Mouse (Mus musculus): ENCODE measurements at regions not wholly inside any gene's neighbourhood (a gene's known extent, or its start where the extent isn't known, plus 50 kb on each side); places are given as distances from the start of the nearest gene placed in this dataset.

DNA sequence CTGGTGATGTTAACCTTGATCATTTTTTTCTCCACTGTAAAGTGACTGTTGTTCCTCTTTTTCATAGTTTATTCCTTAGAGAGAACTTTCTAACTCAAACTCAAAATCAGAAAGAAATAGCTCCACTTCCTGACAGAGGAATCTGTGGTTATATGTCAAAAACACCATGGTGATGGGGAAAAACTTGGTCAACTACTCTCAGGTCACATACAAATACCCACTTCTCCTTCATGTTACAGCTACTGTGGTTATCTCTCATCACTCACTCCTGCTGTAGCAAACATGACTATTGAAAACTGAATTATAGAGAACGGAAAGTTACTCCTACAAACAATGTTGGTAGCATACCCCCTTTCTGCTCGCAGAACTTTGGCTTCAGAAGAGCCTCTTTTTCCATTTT is 127.1 kb upstream of the Cp start:
- Histone ChIP-seq H3K27me3 (ENCODE audit: control insufficient read depth, insufficient read depth, low read length) (no peaks in the 10 kb centered on the region), H3K4me2 (replicated peaks; ENCODE audit: low read depth, low read length) (no peak overlapping the region), H3K4me1 (ENCODE audit: control insufficient read depth, insufficient read depth, low read length) (no peaks in the 10 kb centered on the region), H3K9me3 (ENCODE audit: control insufficient read depth, low read length) (no peaks in the 10 kb centered on the region), H3K36me3 (ENCODE audit: control insufficient read depth, insufficient read depth, low read length) (no peaks in the 10 kb centered on the region), H3K9ac (ENCODE audit: low read depth, low read length) (no peak overlapping the region), H3K27ac (ENCODE audit: low read depth, low read length) (no peak overlapping the region), H3K4me3 (ENCODE audit: low read length) (no peak overlapping the region)
- ATAC-seq (ENCODE audit: low FRiP score, low TSS enrichment): no peak
- 90% methylated on average over 2 of the region's 2 CpGs for WGBS

DNA sequence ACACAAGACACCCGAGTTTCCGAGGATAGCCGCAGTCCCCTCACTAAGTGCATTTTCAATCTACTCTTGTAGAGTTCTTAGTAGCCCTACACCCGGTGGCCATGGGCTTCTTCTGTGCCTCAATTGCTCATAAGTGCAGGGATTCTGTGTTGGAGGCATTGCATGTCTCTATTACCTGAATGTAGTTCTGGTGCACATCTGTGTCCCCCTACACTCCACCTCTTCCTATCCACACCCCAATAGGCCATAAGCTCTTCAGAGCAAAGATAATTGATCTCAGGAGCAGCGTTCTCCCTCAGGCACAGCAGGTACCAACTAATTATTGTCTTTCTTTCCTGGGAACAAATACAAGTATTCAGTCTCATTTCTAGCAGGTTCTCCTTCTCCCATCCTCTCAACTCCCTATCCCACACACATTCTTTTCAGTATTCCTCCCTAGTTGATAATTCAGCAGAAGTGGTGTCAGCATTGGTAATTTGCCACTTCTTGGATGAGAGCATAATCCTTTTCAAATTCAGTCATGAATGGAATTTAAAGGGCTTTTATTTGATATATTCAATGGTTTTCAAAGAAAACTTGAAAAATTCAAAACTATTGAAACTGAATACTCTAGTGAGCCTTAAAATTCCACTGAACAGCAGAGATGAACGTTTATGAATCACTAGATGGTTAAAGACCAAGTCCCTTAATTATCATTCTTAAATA is 108.7 kb upstream of the Cp start:
- no peak for ATAC-seq (ENCODE audit: low FRiP score, low TSS enrichment)
- 84% methylated on average over 6 of the region's 6 CpGs for WGBS
- H3K9ac ChIP-seq (ENCODE audit: low read depth, low read length): no peak overlapping the region

DNA sequence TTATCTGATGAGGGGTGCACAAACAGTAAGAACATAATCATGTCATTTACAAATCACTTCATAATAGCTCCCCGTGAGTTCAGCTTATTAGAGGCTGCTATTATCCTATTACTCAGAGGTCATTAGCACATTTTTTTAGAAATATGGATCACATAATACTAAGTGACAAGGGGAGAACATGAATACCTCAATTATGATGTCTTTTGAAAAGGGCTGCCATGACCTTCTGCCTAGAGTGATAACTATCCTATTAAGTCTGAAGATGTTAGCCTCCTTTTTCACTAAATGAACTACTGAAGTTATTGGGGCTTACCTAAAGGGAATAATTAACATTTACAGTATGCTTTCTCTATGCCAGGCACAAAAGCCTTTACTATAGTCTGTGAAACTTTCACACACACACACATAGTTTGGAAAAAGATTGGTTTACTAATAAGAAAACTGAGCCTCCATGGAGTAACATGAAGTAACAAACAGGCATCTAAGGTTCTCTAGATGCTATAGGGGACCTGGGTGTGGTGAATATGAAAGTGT is 108.1 kb upstream of the Cp start:
- WGBS: 68% methylated on average over 1 of the region's 1 CpGs
- H3K4me3 ChIP-seq (ENCODE audit: low read length): no peak overlapping the region
- H3K9me3 ChIP-seq (ENCODE audit: control insufficient read depth, low read length): no peaks in the 10 kb centered on the region
- no peak overlapping the region for H3K4me2 ChIP-seq (replicated peaks; ENCODE audit: low read depth, low read length)
- H3K27me3 ChIP-seq (ENCODE audit: control insufficient read depth, insufficient read depth, low read length): no peaks in the 10 kb centered on the region
- no peaks in the 10 kb centered on the region for H3K4me1 ChIP-seq (ENCODE audit: control insufficient read depth, insufficient read depth, low read length)
- H3K27ac ChIP-seq (ENCODE audit: low read depth, low read length): no peak overlapping the region
- no peak overlapping the region for H3K9ac ChIP-seq (ENCODE audit: low read depth, low read length)
- no peak for ATAC-seq (ENCODE audit: low FRiP score, low TSS enrichment)
- no peaks in the 10 kb centered on the region for H3K36me3 ChIP-seq (ENCODE audit: control insufficient read depth, insufficient read depth, low read length)

More for the DNA sequence above, 108.7 kb upstream of the Cp start:
- H3K4me2 ChIP-seq (replicated peaks; ENCODE audit: low read depth, low read length): no peak overlapping the region
- no peaks in the 10 kb centered on the region for H3K36me3 ChIP-seq (ENCODE audit: control insufficient read depth, insufficient read depth, low read length)
- no peaks in the 10 kb centered on the region for H3K27me3 ChIP-seq (ENCODE audit: control insufficient read depth, insufficient read depth, low read length)
- no peaks in the 10 kb centered on the region for H3K4me1 ChIP-seq (ENCODE audit: control insufficient read depth, insufficient read depth, low read length)
- no peak overlapping the region for H3K27ac ChIP-seq (ENCODE audit: low read depth, low read length)
- no peak overlapping the region for H3K4me3 ChIP-seq (ENCODE audit: low read length)
- no peaks in the 10 kb centered on the region for H3K9me3 ChIP-seq (ENCODE audit: control insufficient read depth, low read length)

DNA sequence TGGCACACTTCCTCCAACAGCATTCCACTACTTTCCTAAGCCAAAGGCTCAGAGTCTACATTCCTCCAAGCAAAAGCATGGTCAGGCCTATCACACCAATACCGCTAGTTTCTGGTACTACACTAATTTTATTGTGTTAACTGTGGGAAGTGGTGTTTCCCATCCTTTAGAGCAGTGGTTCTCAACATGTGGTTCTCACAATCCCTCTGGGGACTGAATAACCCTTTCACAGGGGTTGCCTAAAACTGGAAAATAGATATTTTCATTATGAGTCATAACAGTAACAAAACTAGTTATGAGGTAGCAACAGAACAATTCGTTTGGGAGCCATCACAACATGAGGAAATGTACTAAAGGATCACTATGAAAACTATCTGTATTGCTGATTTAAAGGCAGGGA is 74.2 kb upstream of the Cp start:
- Histone ChIP-seq H3K36me3 (ENCODE audit: control insufficient read depth, insufficient read depth, low read length) (no peaks in the 10 kb centered on the region), H3K9ac (ENCODE audit: low read depth, low read length) (no peak overlapping the region), H3K27ac (ENCODE audit: low read depth, low read length) (no peak overlapping the region), H3K4me1 (ENCODE audit: control insufficient read depth, insufficient read depth, low read length) (no peaks in the 10 kb centered on the region), H3K4me3 (ENCODE audit: low read length) (no peak overlapping the region), H3K4me2 (replicated peaks; ENCODE audit: low read depth, low read length) (no peak overlapping the region), H3K27me3 (ENCODE audit: control insufficient read depth, insufficient read depth, low read length) (no peaks in the 10 kb centered on the region), H3K9me3 (ENCODE audit: control insufficient read depth, low read length) (no peaks in the 10 kb centered on the region)
- ATAC-seq (ENCODE audit: low FRiP score, low TSS enrichment): no peak
- WGBS: 68% methylated on average over 2 of the region's 2 CpGs

DNA sequence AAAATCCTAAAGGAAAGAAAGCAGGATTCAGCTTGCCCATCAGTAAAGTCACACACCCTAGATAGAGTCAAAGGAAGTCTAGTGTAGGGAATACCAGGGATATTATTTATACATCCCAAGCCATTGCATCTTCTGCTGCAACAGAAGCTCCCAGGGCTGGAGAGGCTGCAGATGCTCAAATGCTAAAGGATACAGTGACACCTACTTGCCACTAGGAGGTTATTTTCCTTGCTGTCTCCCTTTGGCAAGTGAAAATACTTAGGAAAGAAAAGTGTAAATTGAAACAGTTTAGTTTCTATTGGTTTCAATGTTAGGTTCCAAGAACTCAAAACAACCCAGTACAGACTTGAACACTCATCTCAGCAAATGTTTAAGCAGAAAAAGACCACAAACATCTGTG is 68.4 kb upstream of the Cp start:
- no peak for ATAC-seq (ENCODE audit: low FRiP score, low TSS enrichment)
- H3K27ac ChIP-seq (ENCODE audit: low read depth, low read length): no peak overlapping the region

DNA sequence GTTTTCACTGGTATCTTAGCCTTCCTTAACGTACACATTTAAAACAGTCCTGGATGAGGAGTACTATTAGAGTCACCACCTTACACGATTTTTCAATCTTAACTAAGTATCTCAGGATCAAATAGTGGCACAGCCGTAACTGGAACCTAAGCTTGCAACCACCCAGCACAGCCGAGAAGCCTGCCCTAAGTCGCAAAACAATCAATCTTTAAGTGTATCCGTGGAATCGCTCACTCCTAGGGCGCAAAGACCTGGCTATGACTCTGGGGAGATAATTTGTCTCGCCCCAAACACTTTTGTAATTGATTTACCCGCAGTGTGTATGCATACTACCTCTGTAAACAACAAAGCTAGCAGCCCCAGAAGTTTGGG is 62.6 kb upstream of the Cp start:
- no peak; the same call in 1 of the 2 replicates for ATAC-seq (ENCODE audit: low FRiP score, low TSS enrichment)
- H3K36me3 ChIP-seq (ENCODE audit: control insufficient read depth, insufficient read depth, low read length): no peaks in the 10 kb centered on the region
- peak overlapping the region; percentile 80 for H3K4me3 ChIP-seq (ENCODE audit: low read length)
- peaks cover 11% of the 10 kb centered on the region for H3K4me1 ChIP-seq (ENCODE audit: control insufficient read depth, insufficient read depth, low read length)
- H3K9me3 ChIP-seq (ENCODE audit: control insufficient read depth, low read length): no peaks in the 10 kb centered on the region
- no peaks in the 10 kb centered on the region for H3K27me3 ChIP-seq (ENCODE audit: control insufficient read depth, insufficient read depth, low read length)
- H3K27ac ChIP-seq (ENCODE audit: low read depth, low read length): no peak overlapping the region
- WGBS: 6% methylated on average over 10 of the region's 10 CpGs
- peak overlapping the region; percentile 59 for H3K9ac ChIP-seq (ENCODE audit: low read depth, low read length)
- H3K4me2 ChIP-seq (replicated peaks; ENCODE audit: low read depth, low read length): peak overlapping the region; percentile 49

More for the DNA sequence above, 68.4 kb upstream of the Cp start:
- Histone ChIP-seq H3K36me3 (ENCODE audit: control insufficient read depth, insufficient read depth, low read length) (no peaks in the 10 kb centered on the region), H3K4me2 (replicated peaks; ENCODE audit: low read depth, low read length) (no peak overlapping the region), H3K27me3 (ENCODE audit: control insufficient read depth, insufficient read depth, low read length) (no peaks in the 10 kb centered on the region), H3K9me3 (ENCODE audit: control insufficient read depth, low read length) (no peaks in the 10 kb centered on the region), H3K4me1 (ENCODE audit: control insufficient read depth, insufficient read depth, low read length) (no peaks in the 10 kb centered on the region), H3K4me3 (ENCODE audit: low read length) (no peak overlapping the region), H3K9ac (ENCODE audit: low read depth, low read length) (no peak overlapping the region)

DNA sequence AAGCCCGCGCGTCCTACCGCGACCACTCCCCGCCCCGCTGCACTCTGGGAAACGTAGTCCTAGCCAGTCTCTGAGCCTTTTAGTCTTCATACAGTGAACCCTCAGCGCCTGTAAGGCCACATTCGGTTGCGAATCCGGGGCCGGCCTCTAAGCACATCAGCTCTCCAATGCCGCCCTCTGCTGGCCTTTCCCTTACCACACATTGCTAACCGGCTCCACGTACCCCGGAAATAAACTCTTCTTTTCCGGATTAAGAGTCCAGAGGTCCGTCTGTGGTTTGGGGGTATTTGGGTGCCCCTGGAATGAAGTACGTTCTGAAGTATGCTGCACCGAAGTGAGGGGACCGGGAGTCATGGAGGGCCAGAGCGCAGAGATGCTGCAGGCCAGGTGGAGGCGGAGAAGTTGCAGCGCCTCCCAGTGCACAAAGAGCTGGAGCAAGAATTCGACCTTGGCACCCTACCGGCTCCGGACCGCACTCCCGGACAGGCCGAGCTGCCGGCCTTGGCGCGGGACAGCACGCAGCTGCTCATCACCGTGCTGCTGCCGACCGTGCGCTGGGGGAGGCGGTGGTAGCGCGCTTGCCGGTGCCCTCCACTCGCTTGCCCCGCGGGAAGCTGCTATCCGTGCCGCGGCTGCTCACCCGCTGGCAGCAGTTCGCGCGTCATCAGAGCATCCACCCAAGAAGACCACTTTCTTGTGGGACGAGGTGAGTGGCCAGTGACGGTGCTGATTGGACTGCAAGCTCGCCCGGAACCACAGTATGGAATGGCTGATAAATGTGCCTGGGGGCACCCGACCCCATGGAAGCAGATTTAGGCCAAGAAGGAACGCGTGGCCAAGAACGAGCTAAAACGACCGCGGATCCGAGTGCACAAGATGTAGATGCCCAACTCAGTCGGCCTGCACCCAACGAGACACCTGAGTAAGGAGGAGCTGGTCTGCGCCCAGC is 62.0 kb upstream of the Cp start:
- peak; percentile 100 for ATAC-seq (ENCODE audit: low FRiP score, low TSS enrichment)
- H3K36me3 ChIP-seq (ENCODE audit: control insufficient read depth, insufficient read depth, low read length): no peaks in the 10 kb centered on the region
- peak overlapping the region; percentile 80 for H3K4me3 ChIP-seq (ENCODE audit: low read length)
- no peaks in the 10 kb centered on the region for H3K27me3 ChIP-seq (ENCODE audit: control insufficient read depth, insufficient read depth, low read length)
- peak overlapping the region; percentile 58 for H3K4me2 ChIP-seq (replicated peaks; ENCODE audit: low read depth, low read length)
- peak overlapping the region; percentile 83 for H3K9ac ChIP-seq (ENCODE audit: low read depth, low read length)
- H3K27ac ChIP-seq (ENCODE audit: low read depth, low read length): peak overlapping the region; percentile 71
- WGBS: under 1% methylated on average over 67 of the region's 68 CpGs
- peaks cover 11% of the 10 kb centered on the region for H3K4me1 ChIP-seq (ENCODE audit: control insufficient read depth, insufficient read depth, low read length)
- H3K9me3 ChIP-seq (ENCODE audit: control insufficient read depth, low read length): no peaks in the 10 kb centered on the region

DNA sequence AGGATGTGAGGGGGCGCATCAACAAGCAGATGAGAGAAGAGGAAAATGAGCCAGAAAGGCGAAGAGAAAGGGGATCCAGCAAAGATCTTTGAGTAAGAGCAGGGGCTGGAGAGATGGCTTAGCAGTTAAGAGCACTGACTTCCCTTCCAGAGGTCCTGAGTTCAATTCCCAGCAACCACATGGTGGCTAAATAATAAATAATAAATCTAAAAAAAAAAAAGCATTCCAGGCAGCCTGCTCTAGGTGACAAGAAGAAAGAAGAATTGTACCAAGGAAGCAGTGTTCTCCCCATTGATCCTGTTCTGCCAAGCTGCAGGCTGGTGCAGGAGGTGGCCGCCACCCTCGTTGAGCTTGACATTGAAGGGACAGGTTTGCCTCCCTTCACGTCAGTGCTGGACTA is 61.1 kb upstream of the Cp start:
- Histone ChIP-seq H3K4me1 (ENCODE audit: control insufficient read depth, insufficient read depth, low read length) (peaks cover 11% of the 10 kb centered on the region), H3K9me3 (ENCODE audit: control insufficient read depth, low read length) (no peaks in the 10 kb centered on the region), H3K27ac (ENCODE audit: low read depth, low read length) (no peak overlapping the region), H3K4me3 (ENCODE audit: low read length) (peak overlapping the region; percentile 80), H3K36me3 (ENCODE audit: control insufficient read depth, insufficient read depth, low read length) (no peaks in the 10 kb centered on the region), H3K27me3 (ENCODE audit: control insufficient read depth, insufficient read depth, low read length) (no peaks in the 10 kb centered on the region), H3K4me2 (replicated peaks; ENCODE audit: low read depth, low read length) (peak overlapping the region; percentile 58), H3K9ac (ENCODE audit: low read depth, low read length) (peak overlapping the region; percentile 83)
- ATAC-seq (ENCODE audit: low FRiP score, low TSS enrichment): no peak
- WGBS: 44% methylated on average over 5 of the region's 5 CpGs

DNA sequence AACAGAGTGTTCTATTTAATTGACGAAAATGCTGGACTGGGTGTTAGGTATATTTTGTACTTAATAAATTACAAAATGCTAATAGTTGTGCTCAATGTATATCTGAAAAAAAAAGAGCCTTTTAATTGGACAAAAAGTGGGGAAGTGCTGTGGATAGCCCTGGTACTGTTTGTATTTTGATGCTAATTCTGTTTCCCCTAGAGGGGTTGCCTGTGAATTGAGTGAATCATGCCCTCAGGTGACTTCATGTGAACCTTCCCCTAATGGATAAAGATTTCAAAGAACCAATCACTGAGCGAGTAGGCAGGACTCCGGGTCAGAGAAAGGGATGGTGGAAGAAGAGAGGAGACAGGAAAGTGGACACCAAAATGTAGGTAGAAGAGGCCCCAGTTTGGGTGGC is 59.7 kb upstream of the Cp start:
- H3K36me3 ChIP-seq (ENCODE audit: control insufficient read depth, insufficient read depth, low read length): no peaks in the 10 kb centered on the region
- H3K4me2 ChIP-seq (replicated peaks; ENCODE audit: low read depth, low read length): no peak overlapping the region
- ATAC-seq (ENCODE audit: low FRiP score, low TSS enrichment): no peak
- H3K27me3 ChIP-seq (ENCODE audit: control insufficient read depth, insufficient read depth, low read length): no peaks in the 10 kb centered on the region
- WGBS: 98% methylated on average over 3 of the region's 3 CpGs
- H3K27ac ChIP-seq (ENCODE audit: low read depth, low read length): no peak overlapping the region
- no peaks in the 10 kb centered on the region for H3K9me3 ChIP-seq (ENCODE audit: control insufficient read depth, low read length)
- no peak overlapping the region for H3K9ac ChIP-seq (ENCODE audit: low read depth, low read length)
- no peak overlapping the region for H3K4me3 ChIP-seq (ENCODE audit: low read length)
- H3K4me1 ChIP-seq (ENCODE audit: control insufficient read depth, insufficient read depth, low read length): peaks cover 11% of the 10 kb centered on the region
